Mouse (Mus musculus): Measurements from ENCODE around the gene Ap5z1.
A peak's percentile ranks its signal among the peaks of the same experiment; 100 is the strongest.

Gene Ap5z1

GRCm38 (mm10) chr5:142440451-142441147 lies 23.1 kb upstream of the Ap5z1 start:
- no peak for DNase-seq (ENCODE audit: low spot score)

- DNase-seq (ENCODE audit: low spot score): no peak
Observed at GRCm38 (mm10) chr5:142441332-142442044, 22.3 kb upstream of the Ap5z1 start.

DNA sequence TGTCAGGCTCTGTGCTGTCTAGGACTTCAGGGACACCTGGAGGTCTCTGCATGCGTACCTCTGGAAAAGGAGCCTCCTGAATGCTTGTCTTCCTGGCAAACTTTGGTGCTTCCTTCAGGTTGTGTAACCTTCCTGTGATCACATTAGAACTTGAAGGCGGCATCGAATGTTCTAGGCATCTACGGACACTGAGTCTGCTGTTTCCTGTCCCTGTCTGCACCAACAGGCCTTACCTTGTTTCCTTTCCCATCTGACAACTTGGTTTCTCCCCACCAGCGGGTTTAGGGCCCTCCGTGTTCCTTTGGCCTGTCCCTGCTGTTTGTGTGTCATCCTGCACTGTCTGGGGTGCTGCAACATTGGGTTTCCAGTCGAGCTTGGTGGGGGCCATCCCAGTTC lies 21.7 kb upstream of the Ap5z1 start:
- DNase-seq (ENCODE audit: low spot score): no peak

GRCm38 (mm10) chr5:142443514-142443913 lies 20.2 kb upstream of the Ap5z1 start:
- no peak for DNase-seq (ENCODE audit: low spot score)

GRCm38 (mm10) chr5:142443994-142444393 lies 19.8 kb upstream of the Ap5z1 start:
- no peak for DNase-seq (ENCODE audit: low spot score)

GRCm38 (mm10) chr5:142444791-142445531 lies 18.8 kb upstream of the Ap5z1 start:
- DNase-seq (ENCODE audit: low spot score): no peak

GRCm38 (mm10) chr5:142445709-142446108 lies 18.0 kb upstream of the Ap5z1 start:
- DNase-seq (ENCODE audit: low spot score): no peak

- DNase-seq (ENCODE audit: low spot score): peak; percentile 91
Observed at GRCm38 (mm10) chr5:142448076-142448475, 15.7 kb upstream of the Ap5z1 start.

- DNase-seq (ENCODE audit: low spot score): no peak
Observed at GRCm38 (mm10) chr5:142448623-142449022, 15.1 kb upstream of the Ap5z1 start.

DNA sequence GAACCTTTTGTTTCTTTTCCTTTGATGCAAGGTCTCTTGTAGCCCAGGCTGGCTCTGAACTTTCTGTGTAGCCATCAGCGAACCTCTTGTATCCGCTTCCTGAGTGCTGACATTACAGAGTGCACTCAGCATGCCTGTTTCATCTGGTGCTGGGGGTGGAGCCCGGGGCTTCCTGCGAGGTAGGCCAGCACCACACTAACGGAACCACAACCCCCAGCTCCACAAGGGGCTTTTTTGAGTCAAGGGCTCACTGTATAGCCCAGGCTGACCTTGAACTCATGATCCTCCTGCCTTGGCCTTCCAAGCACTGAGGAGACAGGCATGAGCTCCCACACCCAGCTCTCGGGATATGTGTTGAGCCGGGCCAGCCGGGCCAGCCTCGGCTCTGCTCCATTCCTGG lies 12.9 kb upstream of the Ap5z1 start:
- no peak for DNase-seq (ENCODE audit: low spot score)

DNA sequence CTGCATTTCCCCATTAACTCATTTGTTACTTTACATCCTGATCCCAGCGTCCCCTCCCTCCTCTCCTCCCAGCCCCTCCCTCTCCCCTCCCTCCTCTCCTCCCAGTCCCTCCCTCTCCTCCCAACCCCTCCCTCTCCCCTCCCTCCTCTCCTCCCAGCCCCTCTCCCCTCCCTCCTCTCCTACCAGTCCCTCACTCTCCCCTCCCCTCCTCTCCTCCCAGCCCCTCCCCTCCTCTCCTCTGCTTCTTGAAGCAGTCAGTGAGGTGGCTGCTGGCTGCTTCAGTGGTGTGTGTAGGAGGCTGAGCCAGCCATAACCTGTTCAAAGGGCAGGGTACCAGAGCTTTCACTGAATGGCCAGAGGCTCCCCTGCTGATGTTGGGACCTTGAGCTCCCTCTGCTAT lies 12.0 kb upstream of the Ap5z1 start:
- no peak for DNase-seq (ENCODE audit: low spot score)

DNA sequence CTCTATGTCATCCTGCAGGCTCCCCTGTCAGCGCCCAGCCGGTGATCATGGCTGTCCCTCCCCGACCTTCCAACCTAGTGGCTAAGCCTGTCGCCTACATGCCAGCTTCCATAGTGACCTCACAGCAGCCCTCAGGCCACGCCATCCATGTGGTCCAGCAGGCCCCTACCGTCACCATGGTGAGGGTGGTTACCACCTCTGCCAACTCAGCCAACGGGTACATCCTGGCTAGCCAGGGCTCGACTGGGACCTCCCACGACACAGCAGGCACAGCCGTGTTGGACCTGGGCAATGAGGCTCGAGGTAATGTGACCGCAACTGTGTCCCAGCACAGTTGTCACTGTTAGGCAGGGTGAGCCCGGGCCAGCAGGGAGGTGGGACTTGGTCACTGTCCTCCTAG lies 10.0 kb upstream of the Ap5z1 start:
- DNase-seq (ENCODE audit: low spot score): no peak

- no peak for DNase-seq (ENCODE audit: low spot score)
Observed at GRCm38 (mm10) chr5:142456318-142456717, 7.4 kb upstream of the Ap5z1 start.

GRCm38 (mm10) chr5:142457345-142457744 lies 6.4 kb upstream of the Ap5z1 start:
- no peak for DNase-seq (ENCODE audit: low spot score)

GRCm38 (mm10) chr5:142458791-142459557 lies 4.8 kb upstream of the Ap5z1 start:
- no peak for DNase-seq (ENCODE audit: low spot score)

- DNase-seq (ENCODE audit: low spot score): no peak
Observed at GRCm38 (mm10) chr5:142459834-142460233, 3.9 kb upstream of the Ap5z1 start.

DNA sequence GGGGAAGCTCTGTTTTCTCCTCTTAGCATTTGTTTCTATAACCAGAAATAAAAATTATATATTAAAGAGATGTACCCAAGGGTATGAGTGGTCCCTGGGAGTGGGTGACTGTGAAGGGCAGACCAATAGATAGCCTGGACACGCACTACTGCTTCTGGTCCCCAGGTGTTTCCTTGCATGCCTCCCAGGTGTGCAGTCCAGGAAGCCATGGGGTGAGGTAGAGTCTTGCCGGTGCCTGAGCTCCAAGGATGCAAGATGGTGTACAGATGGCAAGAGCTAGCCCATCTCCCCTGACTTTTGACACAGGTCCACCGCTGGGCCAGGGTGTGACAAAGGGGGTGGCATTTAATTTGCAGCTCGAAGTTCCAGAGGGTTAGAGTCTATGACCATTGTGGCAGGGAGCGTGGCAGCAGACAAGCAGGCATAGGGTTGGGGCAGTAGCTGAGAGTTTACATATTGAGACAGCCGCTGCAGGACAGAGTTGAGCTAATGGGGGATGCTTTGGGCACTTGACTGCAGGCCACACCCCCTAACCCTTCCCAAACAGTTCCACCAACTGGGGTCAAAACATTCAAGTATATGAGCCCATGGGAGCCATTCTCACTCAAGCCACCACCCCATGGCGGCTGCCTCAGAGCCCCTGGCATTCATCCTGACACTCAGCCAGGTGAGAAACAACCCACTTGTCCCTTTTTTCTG lies 1.7 kb upstream of the Ap5z1 start:
- no peak for DNase-seq (ENCODE audit: low spot score)

DNA sequence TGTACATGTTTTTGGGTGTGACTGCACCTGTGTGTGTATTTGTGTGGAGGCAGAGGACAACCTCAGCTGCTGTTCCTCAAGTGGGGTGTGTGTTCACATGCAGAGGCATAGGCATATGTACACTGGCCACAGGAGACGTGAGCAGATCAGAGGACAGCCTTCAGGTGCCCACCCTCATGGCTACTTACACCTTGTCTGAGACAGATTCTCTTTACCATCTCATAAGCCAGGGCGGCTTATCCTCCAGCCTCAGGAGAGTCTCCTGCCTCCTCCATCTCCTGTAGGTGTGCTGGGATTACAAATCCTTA lies 1.1 kb upstream of the Ap5z1 start:
- no peak for DNase-seq (ENCODE audit: low spot score)

DNA sequence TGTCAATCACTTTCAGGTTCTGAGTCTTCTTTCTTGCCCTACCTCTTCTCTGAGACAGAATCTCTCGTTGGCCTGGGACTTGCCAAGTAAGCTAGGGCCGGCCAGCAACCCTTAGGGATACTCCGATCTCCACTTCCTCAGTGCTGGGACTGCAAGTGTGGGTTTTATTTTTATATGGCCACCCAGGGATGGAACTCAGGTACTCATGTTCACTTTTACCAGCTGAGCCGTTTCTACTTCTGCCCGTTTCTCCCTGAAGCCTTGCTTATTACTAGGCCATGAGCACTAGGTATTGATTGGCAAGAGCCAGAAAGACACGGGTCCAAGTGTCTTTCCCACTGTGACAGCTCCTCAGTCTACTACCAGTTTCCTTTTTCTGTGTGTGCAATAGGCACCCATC lies 733 bp upstream of the Ap5z1 start:
- no peak for DNase-seq (ENCODE audit: low spot score)

DNA sequence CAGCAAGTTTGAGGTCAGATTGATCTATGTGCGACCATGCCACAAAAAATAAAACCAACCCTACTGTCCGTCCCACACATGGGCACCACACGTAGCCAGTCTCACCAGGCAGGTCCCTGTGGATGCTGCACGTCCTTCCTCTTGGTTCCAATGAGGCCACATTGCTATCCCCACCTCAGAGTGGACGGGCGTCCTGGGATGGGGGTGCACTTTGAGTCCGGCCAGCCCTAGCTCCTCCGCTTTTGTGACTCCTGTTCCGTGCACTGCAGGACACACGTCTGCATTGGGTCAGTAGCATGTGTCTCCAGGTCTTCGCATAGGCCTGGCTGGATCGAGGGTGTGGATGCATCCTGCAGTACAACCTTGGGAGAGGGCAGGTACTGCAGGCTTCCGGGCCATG lies 4.6 kb downstream of the Ap5z1 start:
- DNase-seq (ENCODE audit: low spot score): no peak

DNA sequence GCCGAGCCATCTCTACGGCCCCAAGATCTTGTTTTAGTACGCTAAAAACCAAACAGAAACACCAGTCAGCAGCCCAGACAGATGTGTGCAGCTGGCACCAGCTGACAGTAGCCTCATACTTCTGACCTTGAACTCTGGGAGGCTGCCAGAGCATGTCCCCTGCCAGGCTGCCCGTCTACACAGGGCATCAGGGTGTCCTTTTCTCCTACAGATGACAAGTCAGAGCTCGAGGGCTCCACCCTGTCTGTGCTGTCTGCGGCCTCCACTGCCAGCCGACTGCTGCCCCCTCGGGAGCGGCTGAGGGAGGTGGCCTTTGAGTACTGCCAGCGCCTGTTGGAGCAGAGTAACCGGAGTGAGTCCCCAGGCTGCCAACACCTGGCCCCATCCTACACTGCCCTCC lies 6.1 kb downstream of the Ap5z1 start:
- no peak for DNase-seq (ENCODE audit: low spot score)

GRCm38 (mm10) chr5:142473696-142474095 lies 10.0 kb downstream of the Ap5z1 start:
- no peak for DNase-seq (ENCODE audit: low spot score)

Measured in layer of hippocampus, adult 9-10 months (tissue).